Mouse (Mus musculus): ENCODE results near the gene Upk1a.

Upk1a gene

GRCm38 (mm10) chr7:30612654-30613402 is at the start of gene Upk1a:
Gene Upk1a, minus strand, starts transcription at chr7:30612847.
- in situ Hi-C loops (cut with MboI, MseI), result no loop called here

- in situ Hi-C loops (cut with MboI, MseI), result no loop called here
These were observed 37.2 kb upstream of the Upk1a start, which contains the start of gene Rbm42 for GRCm38 (mm10) chr7:30649591-30650540. Gene Rbm42, minus strand, starts transcription at chr7:30650317.

- in situ Hi-C loops (cut with MboI, MseI), result no loop called here
These were observed 26.4 kb upstream of the Upk1a start for GRCm38 (mm10) chr7:30639083-30639482.

GRCm38 (mm10) chr7:30636395-30636794 is 23.7 kb upstream of the Upk1a start:
- in situ Hi-C loops (cut with MboI, MseI), result no loop called here

GRCm38 (mm10) chr7:30635752-30636151 is 23.1 kb upstream of the Upk1a start, which contains the start of gene Etv2:
Gene Etv2, minus strand, starts transcription at chr7:30635852.
- in situ Hi-C loops (cut with MboI, MseI), result no loop called here

GRCm38 (mm10) chr7:30634621-30635020 is 22.0 kb upstream of the Upk1a start:
- in situ Hi-C loops (cut with MboI, MseI), result no loop called here

DNA sequence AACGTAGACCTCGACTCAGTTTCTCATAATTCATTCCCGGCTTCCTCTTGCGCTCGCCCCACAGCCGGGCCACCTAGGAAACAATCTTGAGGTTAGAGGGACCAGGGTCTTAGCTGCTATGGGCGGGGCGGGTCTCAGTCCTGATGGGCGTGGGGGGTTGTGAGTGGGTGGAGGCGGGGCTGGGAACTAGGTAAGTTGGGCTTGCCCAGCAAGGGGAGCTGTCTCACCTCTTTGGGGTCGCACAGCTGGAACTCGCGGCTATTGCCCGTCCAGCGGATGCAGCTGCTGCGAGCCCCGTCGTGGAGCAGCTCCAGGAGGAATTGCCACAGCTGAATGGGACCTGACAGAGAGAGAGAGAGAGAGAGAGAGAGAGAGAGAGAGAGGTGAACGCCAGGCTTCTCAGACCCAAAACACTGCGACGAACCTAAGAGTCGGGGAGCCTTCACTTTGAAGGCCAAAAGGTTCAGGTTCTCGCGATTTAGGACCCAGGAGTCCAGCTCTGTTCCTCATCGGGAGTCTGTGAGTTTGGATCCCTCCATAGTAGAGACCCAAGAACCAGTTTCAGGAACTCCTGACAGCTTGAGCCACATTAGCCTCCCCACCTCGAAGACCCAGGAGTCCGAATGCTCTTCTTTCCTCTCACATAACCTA is 21.2 kb upstream of the Upk1a start:
- in situ Hi-C loops (cut with MboI, MseI), result no loop called here

GRCm38 (mm10) chr7:30629013-30629412 is 16.4 kb upstream of the Upk1a start:
- in situ Hi-C loops (cut with MboI, MseI), result no loop called here

DNA sequence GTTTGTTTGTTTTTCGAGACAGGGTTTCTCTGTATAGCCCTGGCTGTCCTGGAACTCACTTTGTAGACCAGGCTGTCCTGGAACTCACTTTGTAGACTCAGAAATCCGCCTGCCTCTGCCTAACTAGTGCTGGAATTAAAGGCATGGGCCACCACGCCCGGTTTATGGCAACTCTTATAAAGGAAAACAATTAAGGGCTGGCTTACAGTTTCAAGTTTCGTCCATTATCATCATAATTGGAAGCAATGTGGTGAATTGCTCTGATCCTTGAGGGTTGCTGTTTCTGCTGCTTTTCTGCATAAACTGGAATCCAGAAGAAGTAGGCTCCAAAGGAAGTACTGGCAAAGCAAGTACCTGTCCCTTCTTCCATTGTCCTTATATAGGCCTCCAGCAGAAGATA is 14.0 kb upstream of the Upk1a start:
- in situ Hi-C loops (cut with MboI, MseI), result no loop called here

GRCm38 (mm10) chr7:30625530-30626384 is 13.1 kb upstream of the Upk1a start, which contains the start of gene Cox6b1:
Gene Cox6b1, minus strand, starts transcription at chr7:30626151.
- in situ Hi-C loops (cut with MboI, MseI), result no loop called here

GRCm38 (mm10) chr7:30619202-30619601 is 6.6 kb upstream of the Upk1a start:
- in situ Hi-C loops (cut with MboI, MseI), result loop anchor here (5.0 kb wide), 2 partner anchors 47 to 122 kb away; no protein-coding TSS in a partner anchor

- in situ Hi-C loops (cut with MboI, MseI), result loop anchor here (5.0 kb wide), 2 partner anchors 46 to 121 kb away; no protein-coding TSS in a partner anchor
These were observed 6.0 kb upstream of the Upk1a start for GRCm38 (mm10) chr7:30618658-30619057.

DNA sequence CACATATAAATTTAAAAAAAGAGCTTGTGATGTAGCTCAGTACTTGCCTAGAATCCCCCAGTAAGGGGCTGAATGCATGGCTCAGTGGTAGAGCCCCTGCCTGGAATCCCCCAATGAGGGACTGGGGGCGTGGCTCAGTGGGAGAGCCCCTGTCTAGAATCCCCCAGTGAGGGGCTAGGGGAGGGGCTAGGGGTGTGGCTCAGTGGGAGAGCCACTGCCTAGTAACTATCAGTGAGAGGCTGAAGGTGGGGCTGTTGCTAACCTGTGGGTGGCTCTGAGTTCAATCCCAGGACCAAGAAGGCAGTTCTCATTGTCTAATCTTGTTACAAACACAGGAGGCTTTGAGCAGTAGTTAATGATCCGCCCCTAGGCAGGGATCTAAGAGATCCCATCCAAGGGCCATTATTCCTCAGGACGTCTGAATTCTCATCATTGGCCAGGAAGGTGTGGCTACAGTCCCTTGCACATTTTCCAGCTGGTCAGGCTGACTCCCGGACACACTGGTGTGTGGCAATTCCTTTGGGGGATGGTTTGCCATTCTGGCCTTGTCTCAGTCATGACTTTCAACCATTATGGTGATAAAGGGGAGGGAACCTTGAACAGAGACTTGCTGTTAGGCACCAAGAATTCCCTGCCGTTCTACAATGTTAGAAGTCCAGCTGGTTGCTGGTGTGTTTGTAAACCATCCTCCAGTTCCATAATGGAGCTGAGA is 2.6 kb upstream of the Upk1a start:
- in situ Hi-C loops (cut with MboI, MseI), result loop anchor here (5.0 kb wide), 2 partner anchors 43 to 118 kb away; no protein-coding TSS in a partner anchor

DNA sequence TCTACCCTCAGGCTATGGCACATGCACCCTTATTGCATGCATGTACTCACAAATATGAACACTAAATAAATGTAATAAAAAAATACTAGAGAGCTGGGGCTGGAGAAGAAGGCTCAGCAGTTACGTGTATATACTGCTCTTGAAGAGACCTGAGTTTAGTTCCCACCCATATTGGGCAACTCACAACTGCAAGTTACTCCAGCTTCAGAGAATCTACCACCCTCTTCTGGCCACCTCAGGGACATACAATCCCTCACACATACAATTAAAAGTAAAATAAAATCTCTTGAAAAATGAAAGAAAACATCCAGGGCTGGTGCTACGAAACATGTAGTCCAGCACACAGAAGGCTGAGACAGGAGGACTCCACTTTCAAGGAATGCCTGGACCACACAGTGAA is 1.8 kb upstream of the Upk1a start:
- in situ Hi-C loops (cut with MboI, MseI), result no loop called here

DNA sequence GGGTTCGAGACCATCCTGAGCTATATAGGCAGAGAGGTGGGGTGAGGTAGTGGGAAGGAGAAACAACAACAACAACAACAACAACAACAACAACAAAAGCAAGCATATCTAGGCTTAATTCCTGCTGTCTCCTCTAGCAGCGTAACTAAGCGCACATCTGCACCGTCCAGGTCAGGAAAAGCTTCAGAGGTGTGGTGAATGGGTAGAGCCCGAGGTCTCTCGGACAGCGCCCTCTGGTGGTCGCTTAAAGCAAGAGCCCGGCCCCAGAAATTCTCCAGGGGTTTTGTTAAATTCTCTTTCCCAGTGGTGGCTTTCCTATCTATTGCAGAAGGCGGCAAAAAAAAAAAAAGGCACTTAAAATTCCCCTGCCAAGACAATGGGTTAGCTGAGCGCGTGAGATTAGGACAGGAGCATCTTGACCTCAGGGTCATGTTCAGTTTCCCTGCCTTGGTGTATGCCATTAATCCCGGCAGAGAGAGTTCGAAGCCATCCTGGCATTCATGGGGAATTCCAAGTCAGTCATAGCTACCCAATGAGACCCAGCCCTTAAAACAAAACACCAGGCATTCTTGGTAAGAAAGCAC is 974 bp upstream of the Upk1a start:
- in situ Hi-C loops (cut with MboI, MseI), result no loop called here

- in situ Hi-C loops (cut with MboI, MseI), result no loop called here
These were observed 2.6 kb downstream of the Upk1a start for GRCm38 (mm10) chr7:30610043-30610442.

DNA sequence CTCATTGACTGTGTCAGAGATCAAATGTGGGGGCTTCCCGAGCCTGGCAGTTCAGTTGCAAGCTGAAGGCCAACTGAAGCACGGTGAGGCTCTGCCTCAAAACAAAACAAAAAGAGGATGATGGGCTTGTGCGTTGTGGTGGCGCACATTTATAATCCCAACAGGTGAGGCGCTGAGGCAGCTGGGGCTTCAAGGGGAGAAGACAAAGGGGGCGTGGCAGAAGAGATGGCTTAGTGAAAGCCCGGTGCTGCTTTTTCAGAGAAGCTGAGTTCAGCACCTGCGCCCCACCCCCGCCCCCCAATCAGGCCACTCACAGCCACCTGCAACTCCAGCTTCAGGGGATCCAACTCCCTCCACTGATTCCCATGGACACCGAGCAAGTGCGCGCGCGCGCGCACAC is 4.2 kb downstream of the Upk1a start:
- in situ Hi-C loops (cut with MboI, MseI), result no loop called here

DNA sequence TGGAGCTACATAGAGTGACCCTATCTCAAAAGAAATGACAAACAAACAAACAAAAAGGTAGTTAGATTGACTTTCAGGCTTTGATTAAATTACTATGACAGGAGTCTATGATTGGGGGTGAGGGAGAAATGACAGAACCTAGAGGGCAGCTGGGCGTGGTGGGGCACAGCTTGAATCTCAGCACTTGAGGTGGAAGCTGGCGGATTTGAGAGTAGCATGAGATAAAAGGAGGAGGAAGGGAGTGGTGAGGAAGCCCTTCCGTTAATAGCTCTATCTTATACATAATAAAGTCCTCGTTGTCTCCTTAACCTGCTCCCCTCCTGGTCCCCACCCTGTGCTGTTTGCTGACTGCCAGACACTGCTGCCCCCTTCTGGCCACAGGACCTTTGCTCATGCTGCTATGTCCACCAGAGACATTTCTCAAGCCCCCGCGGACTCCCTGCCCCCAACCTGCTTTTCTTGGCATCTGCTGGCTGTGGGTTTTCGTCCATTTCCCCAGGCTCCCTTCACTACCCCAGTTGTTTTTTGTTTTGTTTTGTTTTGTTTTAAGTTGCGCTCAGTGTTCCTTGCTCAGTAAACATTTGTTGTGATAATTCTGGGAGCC is 4.8 kb downstream of the Upk1a start:
- in situ Hi-C loops (cut with MboI, MseI), result no loop called here

GRCm38 (mm10) chr7:30604944-30605343 is 7.7 kb downstream of the Upk1a start:
- in situ Hi-C loops (cut with MboI, MseI), result no loop called here
